Mouse (Mus musculus) cerebellum, adult 2 months (tissue): Measurements from ENCODE around the gene Tbc1d1. TPM values are rescaled to one million over a fixed set of nuclear protein-coding genes. Genes with fewer than 3 reads are reported as not detected.
A peak's percentile ranks its signal among the peaks of the same experiment; 100 is the strongest.

Source experiments
- DNase-seq, 2 experiments: peaks; one replicate each; pipeline ENCODE4 v3.0.0; 2021
- H3K27ac ChIP-seq: fragments of 200-500 bp; 2 replicates; pipeline ENCODE4 v1.5.1; 2012; ENCODE audit warnings: low read length, control low read depth, inconsistent platforms; ENCODE audit not compliant: insufficient read depth
- H3K27me3 ChIP-seq: fragments of 200-500 bp; 2 replicates; pipeline ENCODE4 v1.6.1; 2012; ENCODE audit warnings: inconsistent platforms, mild to moderate bottlenecking, low read length, moderate library complexity; ENCODE audit not compliant: control insufficient read depth, insufficient read depth
- H3K4me1 ChIP-seq: fragments of 200-500 bp; 2 replicates; pipeline ENCODE4 v1.6.1; 2011; ENCODE audit warnings: low read length; ENCODE audit not compliant: control insufficient read depth, insufficient read depth
- H3K4me3 ChIP-seq: fragments of 200-500 bp; replicated peaks from 2 replicates; pipeline ENCODE3; 2011; ENCODE audit warnings: mild to moderate bottlenecking, low read depth, low read length, control low read depth; ENCODE audit not compliant: insufficient read depth
- CTCF ChIP-seq: fragments of 200-500 bp; IDR thresholded peaks from 2 replicates; pipeline ENCODE4 v1.5.1; 2011; ENCODE audit warnings: low read depth, mild to moderate bottlenecking, control low read depth, low read length, moderate library complexity, borderline replicate concordance; ENCODE audit not compliant: insufficient read depth
- POLR2A ChIP-seq: fragments of 200-500 bp; IDR thresholded peaks from 2 replicates; pipeline ENCODE4 v1.6.1; 2011; ENCODE audit warnings: low read length, control low read depth, borderline replicate concordance; ENCODE audit not compliant: insufficient read depth
- WGBS: fragments of 180-500 bp; shearing (Covaris S2); methylation state at CpG from one replicate; pipeline ENCODE4 v1.1.7; 2018; 5-methylcytosine and 5-hydroxymethylcytosine counted together
- polyA plus RNA-seq: library from polyadenylated mRNA; depleted of rRNA; stranded (reverse); fragments of >200 nt; gene quantifications from 2 replicates; pipeline ENCODE4 v1.2.3, GENCODE M21; 2012

Tbc1d1 gene
- polyA plus RNA-seq, 1 experiment = 17.7 TPM

DNA sequence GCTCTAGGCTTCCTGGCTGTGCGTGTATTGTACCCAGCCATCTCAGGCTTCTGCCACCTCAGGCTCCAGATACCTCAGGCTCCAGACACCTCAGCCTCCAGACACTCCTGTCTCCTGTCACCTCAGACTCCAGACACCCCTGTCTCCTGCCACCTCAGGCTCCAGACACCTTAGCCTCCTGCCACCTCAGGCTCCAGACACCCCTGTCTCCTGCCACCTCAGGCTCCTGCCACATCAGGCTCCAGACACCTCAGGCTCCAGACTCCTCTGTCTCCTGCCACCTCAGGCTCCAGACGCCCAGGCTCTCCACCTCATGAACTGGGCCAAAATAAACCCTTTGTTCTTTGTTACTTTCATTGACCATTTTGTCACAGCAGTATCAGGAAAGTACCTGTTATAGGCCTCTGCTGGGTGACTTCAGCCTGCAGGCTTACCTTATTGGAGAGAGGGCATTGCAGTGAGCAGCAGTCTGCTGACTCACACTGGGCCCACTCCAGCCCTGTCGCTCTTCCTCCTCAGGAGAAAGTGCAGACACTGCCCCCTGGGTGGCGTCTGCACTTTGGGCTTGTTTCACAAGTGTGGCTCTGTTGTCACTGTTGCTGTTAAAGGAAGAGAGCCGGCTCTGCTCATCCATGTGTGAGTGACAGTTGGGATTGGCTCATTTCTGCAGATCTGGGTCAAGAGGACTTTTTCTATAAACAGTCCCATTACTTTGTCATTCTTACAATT, 188.0 kb downstream of the Tbc1d1 start:
- no peaks in the 10 kb centered on the region for H3K4me1 ChIP-seq
- 54% methylated on average over 5 of the region's 5 CpGs for WGBS
- DNase-seq = no peak
- TF ChIP-seq CTCF (no peak), POLR2A (no peak)
- no peaks in the 10 kb centered on the region for H3K27me3 ChIP-seq
- H3K27ac ChIP-seq = peak overlapping the region; percentile 56
- H3K4me3 ChIP-seq = no peak overlapping the region

- no peak overlapping the region for H3K27ac ChIP-seq
These were observed 189.2 kb downstream of the Tbc1d1 start for GRCm38 (mm10) chr5:64345181-64345735.

GRCm38 (mm10) chr5:64345761-64346160, 189.7 kb downstream of the Tbc1d1 start:
- no peak overlapping the region for H3K4me3 ChIP-seq
- DNase-seq = no peak
- H3K4me1 ChIP-seq = no peaks in the 10 kb centered on the region
- WGBS = 87% methylated on average over 7 of the region's 7 CpGs
- H3K27me3 ChIP-seq = no peaks in the 10 kb centered on the region
- no peak for TF ChIP-seq CTCF
- TF ChIP-seq POLR2A = no peak
- no peak overlapping the region for H3K27ac ChIP-seq

More at GRCm38 (mm10) chr5:64345181-64345735, 189.2 kb downstream of the Tbc1d1 start:
- DNase-seq = peak in 1 of 2 experiments; percentile 7
- WGBS = 61% methylated on average over 16 of the region's 16 CpGs
- no peaks in the 10 kb centered on the region for H3K4me1 ChIP-seq
- no peak overlapping the region for H3K4me3 ChIP-seq
- no peak for TF ChIP-seq POLR2A
- no peak for TF ChIP-seq CTCF
- H3K27me3 ChIP-seq = no peaks in the 10 kb centered on the region

- Histone ChIP-seq H3K4me1 (no peaks in the 10 kb centered on the region), H3K4me3 (no peak overlapping the region), H3K27me3 (no peaks in the 10 kb centered on the region), H3K27ac (no peak overlapping the region)
- WGBS = 92% methylated on average over 6 of the region's 6 CpGs
- DNase-seq = no peak
- TF ChIP-seq CTCF (no peak), POLR2A (no peak)
These were observed 190.3 kb downstream of the Tbc1d1 start for GRCm38 (mm10) chr5:64346343-64346885.

DNA sequence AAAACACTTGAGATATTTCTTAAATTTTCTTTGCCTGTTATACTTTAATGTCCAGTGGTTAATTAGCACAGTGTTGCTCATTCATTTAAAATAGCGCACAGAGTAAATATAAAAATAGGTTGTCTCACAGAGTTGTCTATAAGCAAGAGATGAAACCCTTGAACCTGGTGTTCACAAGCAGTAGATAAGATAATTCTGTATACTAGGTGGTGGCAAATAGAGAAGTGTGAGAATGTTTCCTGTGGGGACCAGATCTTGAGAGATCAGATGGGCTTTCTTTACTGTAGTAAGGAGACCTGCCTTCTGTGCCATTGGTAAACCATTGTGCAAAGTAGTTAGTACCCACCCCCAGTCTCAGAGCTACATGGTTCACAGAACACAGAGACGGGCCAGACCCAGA, 192.1 kb downstream of the Tbc1d1 start:
- H3K27me3 ChIP-seq = no peaks in the 10 kb centered on the region
- DNase-seq = no peak
- no peak overlapping the region for H3K27ac ChIP-seq
- H3K4me1 ChIP-seq = no peaks in the 10 kb centered on the region
- WGBS = 95% methylated on average over 2 of the region's 2 CpGs
- no peak for TF ChIP-seq POLR2A
- TF ChIP-seq CTCF = no peak
- no peak overlapping the region for H3K4me3 ChIP-seq

GRCm38 (mm10) chr5:64348780-64349179, 192.7 kb downstream of the Tbc1d1 start:
- TF ChIP-seq CTCF (no peak), POLR2A (no peak)
- Histone ChIP-seq H3K27ac (no peak overlapping the region), H3K4me3 (no peak overlapping the region), H3K27me3 (no peaks in the 10 kb centered on the region), H3K4me1 (no peaks in the 10 kb centered on the region)
- 67% methylated on average over 8 of the region's 8 CpGs for WGBS
- DNase-seq = no peak

DNA sequence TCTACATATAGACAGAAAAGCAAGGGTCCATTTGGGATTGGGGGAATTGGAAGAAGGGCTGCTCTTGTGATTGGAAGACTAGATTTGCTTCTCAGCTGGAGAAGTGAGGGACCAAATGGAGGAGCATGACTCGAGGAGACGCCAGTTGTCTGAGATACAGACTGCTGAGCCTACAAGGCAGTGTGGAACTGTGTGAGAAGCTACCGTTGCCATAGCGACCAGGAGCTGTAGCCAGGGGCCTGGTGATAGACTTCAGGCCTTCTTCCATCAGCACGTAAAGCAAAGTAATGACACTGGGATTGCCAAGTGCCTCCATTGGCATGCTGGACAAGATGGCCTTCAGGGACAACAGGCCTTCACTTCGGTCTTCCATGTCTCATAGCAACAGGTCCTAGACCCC, 195.9 kb downstream of the Tbc1d1 start:
- TF ChIP-seq POLR2A (no peak), CTCF (no peak)
- Histone ChIP-seq H3K27me3 (no peaks in the 10 kb centered on the region; the same call in 1 of the 2 replicates), H3K4me3 (no peak overlapping the region), H3K4me1 (no peaks in the 10 kb centered on the region), H3K27ac (no peak overlapping the region)
- no peak for DNase-seq
- WGBS = 51% methylated on average over 6 of the region's 6 CpGs
